Mouse (Mus musculus) naive thymus-derived CD4-positive, alpha-beta T cell, adult 5 months (primary cell): ENCODE measurements around the gene Wnt11. TPM values are rescaled to one million over a fixed set of nuclear protein-coding genes. Genes with fewer than 3 reads are reported as not detected.

Experiments
- polyA plus RNA-seq: library from polyadenylated mRNA; unstranded; fragments of 100-300 nt; shearing (Covaris generic); gene quantifications from one replicate; pipeline ENCODE4 v1.2.1, GENCODE M21; 2017

Wnt11 gene
- not detected for polyA plus RNA-seq

GRCm38 (mm10) chr7:98834711-98835321, at the start of gene Wnt11:
Gene Wnt11, plus strand, starts transcription at chr7:98835112.

Other genes with a start within 250 kb of the Wnt11 start
- gene Emsy, start 178.3 kb upstream of the Wnt11 start, polyA plus RNA-seq: 83.2 TPM
- gene Thap12, start 132.0 kb upstream of the Wnt11 start, polyA plus RNA-seq: 50.3 TPM